14 mouse cellular contexts compared by ENCODE assay signal in genomic region chr2:112541695-112542285, GRCm38 (mm10). TPM values are rescaled to one million over a fixed set of nuclear protein-coding genes. Genes with fewer than 3 reads are reported as not detected.
DNase-seq lines count a peak whose midpoint lies in the region; ATAC-seq and TF ChIP-seq lines count a peak whose summit lies in the region.
"Had no signal": no experiment of that assay in that cellular context is flagged by ENCODE, and none has a peak within 500 bp of the region (broad histone marks: within the 10 kb centered on the region; RNA-seq: fewer than 3 reads in every experiment).

No protein-coding gene starts in this region.

- WGBS in forebrain, postnatal 0 days, result 55% methylated on average over 5 of the region's 5 CpGs
- WGBS in forebrain, embryonic 15.5 days, result 62% methylated on average over 5 of the region's 5 CpGs

- H3K4me2 ChIP-seq in forebrain, postnatal 0 days (ENCODE audit: low read depth), result no peak overlapping the region
- H3K4me2 ChIP-seq in forebrain, embryonic 15.5 days (replicated peaks), result no peak overlapping the region
- H3K4me2 ChIP-seq: stomach, embryonic 15.5 days had no signal

- H3K9ac ChIP-seq in forebrain, postnatal 0 days, result no peak overlapping the region
- no peak overlapping the region for H3K9ac ChIP-seq in forebrain, embryonic 15.5 days (replicated peaks)
- H3K9ac ChIP-seq: stomach, embryonic 15.5 days had no signal

- H3K4me1 ChIP-seq in forebrain, postnatal 0 days (ENCODE audit: insufficient read depth), result no peaks in the 10 kb centered on the region
- H3K4me1 ChIP-seq in forebrain, embryonic 15.5 days, result no peaks in the 10 kb centered on the region
- H3K4me1 ChIP-seq: stomach, embryonic 15.5 days had no signal

- H3K27ac ChIP-seq in forebrain, postnatal 0 days (ENCODE audit: low read depth, low read length), result peak overlapping the region; percentile 57
- no peak overlapping the region for H3K27ac ChIP-seq in forebrain, embryonic 15.5 days (replicated peaks)
- H3K27ac ChIP-seq: stomach, embryonic 15.5 days had no signal

- no peaks in the 10 kb centered on the region for H3K9me3 ChIP-seq in forebrain, postnatal 0 days (ENCODE audit: low read length)
- no peaks in the 10 kb centered on the region for H3K9me3 ChIP-seq in forebrain, embryonic 15.5 days
- H3K9me3 ChIP-seq: stomach, embryonic 15.5 days had no signal

- no peak for TF ChIP-seq CTCF in forebrain, postnatal 0 days (IDR thresholded peaks at IDR 0.05; ENCODE audit: low read depth)

- no peak overlapping the region for H3K4me3 ChIP-seq in forebrain, postnatal 0 days (ENCODE audit: low read depth, low read length)
- H3K4me3 ChIP-seq in forebrain, embryonic 15.5 days, result no peak overlapping the region
- H3K4me3 ChIP-seq: stomach, embryonic 15.5 days had no signal

- H3K36me3 ChIP-seq in forebrain, postnatal 0 days (ENCODE audit: insufficient read depth), result no peaks in the 10 kb centered on the region
- no peaks in the 10 kb centered on the region for H3K36me3 ChIP-seq in forebrain, embryonic 15.5 days
- H3K36me3 ChIP-seq: stomach, embryonic 15.5 days had no signal

- peak; percentile 85 for ATAC-seq in forebrain, postnatal 0 days
- ATAC-seq in forebrain, embryonic 15.5 days (replicated peaks), result no peak
- ATAC-seq: activated CD4-positive, CD25-positive, alpha-beta regulatory T cell, adult 4 months had no signal

- peak; percentile 60 for DNase-seq in forebrain, postnatal 0 days
- DNase-seq in layer of hippocampus, adult 8-10 months (ENCODE audit: low spot score in 2 of 2), result peak; percentile 33 to 45
- no peak for DNase-seq in layer of hippocampus, adult 9-10 months (ENCODE audit: low spot score)
- peak; percentile 41 to 45 for DNase-seq in right cerebral cortex, adult 2 months (ENCODE audit: low spot score in 2 of 2)
- no peak for DNase-seq in right cerebral cortex, postnatal 14 days
- DNase-seq in kidney, postnatal 4 days, result no peak
- DNase-seq: adrenal gland, postnatal 25 days; cerebellum, postnatal 14 days; kidney, adult 9 months; spleen, adult 18-20 months; thymus, postnatal 25 days had no signal

- H3K27me3 ChIP-seq in forebrain, postnatal 0 days (ENCODE audit: insufficient read depth, low read length), result no peaks in the 10 kb centered on the region
- H3K27me3 ChIP-seq in forebrain, embryonic 15.5 days, result no peaks in the 10 kb centered on the region
- H3K27me3 ChIP-seq: stomach, embryonic 15.5 days had no signal

RNA-seq across cellular contexts. Expression of gene Aven, which starts 49.0 kb away (rescaled TPM):
- 4.3 and 4.6 TPM in 2 replicates for total RNA-seq in forebrain, postnatal 0 days (2014; rRNA removed)
- 1.9 and 3.2 TPM in 2 replicates for polyA plus RNA-seq in forebrain, postnatal 0 days (2015; fragmentation: Nextera tagmentation; extraction: Ambion mirVana)
- 3.6 and 3.7 TPM in 2 replicates for polyA plus RNA-seq in forebrain, embryonic 15.5 days (2015; fragmentation: Nextera tagmentation; extraction: Ambion mirVana)
- total RNA-seq in layer of hippocampus, adult 8-10 months (2022), result 10 to 100 TPM in 2 of 4 experiments, 1 to 10 TPM in 2; 8.1 to 11.5 (median 10.0) TPM

Comparison
In these comparisons a context has a peak if more than half of its experiments do, and no peak if none do; other contexts are left out.
1. DNase-seq: peak in forebrain, postnatal 0 days (single experiment), layer of hippocampus, adult 8-10 months (2 of 2) and right cerebral cortex, adult 2 months (2 of 2); none in layer of hippocampus, adult 9-10 months (single experiment), right cerebral cortex, postnatal 14 days (single experiment) and kidney, postnatal 4 days (0 of 2).